Mouse (Mus musculus): Measurements from ENCODE around the gene 2610528J11Rik.

DNA sequence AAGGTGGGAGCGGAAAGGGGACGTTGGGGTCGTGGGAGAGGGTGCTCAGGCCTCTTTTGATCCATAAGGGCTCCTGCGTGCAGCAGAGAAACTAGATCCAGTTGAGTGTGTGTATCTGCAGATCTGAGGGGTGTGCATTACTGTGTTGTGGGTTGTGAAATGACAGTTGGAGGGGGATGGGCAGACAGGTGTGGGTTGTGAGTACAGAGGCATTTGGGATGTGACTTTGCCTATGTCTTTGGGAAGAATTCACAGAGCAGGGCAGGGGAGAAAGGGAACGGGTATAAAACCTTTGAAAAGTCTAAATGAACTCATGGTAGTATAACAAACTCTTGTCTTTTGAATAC lies 509 bp downstream of the 2610528J11Rik start:
- no peak for TF ChIP-seq GATA1 (IDR thresholded peaks at IDR 0.05; ENCODE audit: low read length)
- TF ChIP-seq TAL1 (IDR thresholded peaks at IDR 0.05; ENCODE audit: low read length), result no peak
